Mouse (Mus musculus): ENCODE measurements around the gene Tmem150c.

The Tmem150c gene

DNA sequence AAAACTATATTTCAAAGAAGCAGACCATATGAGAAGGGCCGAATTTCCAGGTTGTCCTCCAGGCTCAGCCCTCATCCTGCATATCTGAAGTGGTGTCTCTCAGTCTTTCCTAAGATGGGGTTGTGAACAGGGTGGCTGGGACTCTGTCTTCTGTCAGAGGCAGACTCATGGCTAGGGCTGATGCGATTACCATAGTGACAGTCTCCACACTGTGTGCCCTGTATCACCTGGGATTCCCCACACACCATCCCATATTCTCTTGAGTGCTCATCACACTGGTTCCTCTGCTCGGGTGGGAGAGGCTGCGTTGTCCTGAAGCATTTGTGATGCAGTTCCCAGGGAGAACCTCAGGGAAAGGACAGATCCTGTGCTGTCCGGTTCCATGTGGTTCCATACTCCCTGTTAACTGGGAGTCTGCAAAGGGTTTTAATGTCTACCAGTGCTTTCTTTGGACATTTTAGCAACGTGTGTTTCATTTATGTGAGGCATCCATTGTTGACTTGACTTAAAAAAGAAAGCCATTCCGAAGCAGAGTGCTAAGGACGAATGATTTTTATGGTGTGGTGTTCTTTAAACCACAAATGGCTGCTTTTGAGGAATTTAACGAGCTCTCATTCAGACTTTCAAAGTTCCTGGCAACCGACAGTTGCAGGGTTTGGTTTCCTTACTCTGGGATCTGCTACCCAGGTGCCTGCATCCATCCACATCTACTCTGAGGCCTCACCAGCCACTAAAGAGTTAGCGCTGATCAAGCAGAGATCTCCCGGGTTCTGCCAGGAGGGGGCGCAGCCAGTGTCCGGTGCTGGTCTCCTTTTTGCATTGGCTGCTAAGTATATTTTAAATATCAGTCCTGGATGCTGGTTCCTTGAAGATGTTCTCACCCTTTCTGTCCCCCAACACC lies 7.2 kb upstream of the Tmem150c start:
- no peak for DNase-seq (ENCODE audit: low spot score in 2 of 2)

DNA sequence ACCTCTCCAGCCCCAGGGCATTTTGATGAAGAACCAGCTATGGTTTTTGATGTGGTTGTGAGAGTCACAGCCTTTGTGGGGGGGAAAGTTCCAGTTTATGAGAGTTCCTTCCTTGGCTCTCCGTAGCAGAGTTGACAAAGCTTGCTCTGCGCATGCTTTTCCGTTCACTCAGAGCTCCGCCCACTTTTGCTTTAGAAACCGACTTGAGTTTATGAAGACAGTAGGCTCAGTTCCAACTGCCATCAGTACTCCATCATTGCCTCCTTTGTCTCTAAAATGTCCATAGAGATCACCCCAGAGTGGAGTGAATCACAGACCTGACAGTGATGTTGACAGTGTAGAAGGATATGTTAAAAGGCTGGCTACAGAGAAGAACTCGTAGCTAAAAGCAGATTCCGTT lies 3.8 kb upstream of the Tmem150c start:
- DNase-seq (ENCODE audit: low spot score in 2 of 2), result no peak

DNA sequence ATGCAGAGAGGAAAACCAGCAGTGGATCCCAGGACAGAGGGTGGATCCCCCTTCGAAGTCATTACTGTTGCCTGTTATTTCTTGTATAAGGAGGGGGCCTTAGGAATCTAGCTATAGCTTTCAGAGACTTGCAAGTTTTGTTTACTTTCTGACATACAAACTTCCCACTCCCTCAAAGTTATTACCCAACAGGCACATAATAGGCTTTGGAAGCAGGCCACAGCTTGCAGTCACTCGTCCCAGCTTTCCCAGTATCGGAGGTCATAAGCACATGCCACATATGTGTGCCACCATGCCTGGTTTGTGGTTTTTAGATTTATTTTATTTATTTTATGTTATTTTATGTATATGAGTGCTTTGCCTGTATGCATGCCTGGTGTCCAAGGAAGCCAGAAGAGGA lies 3.2 kb upstream of the Tmem150c start:
- DNase-seq (ENCODE audit: low spot score in 2 of 2), result no peak

DNA sequence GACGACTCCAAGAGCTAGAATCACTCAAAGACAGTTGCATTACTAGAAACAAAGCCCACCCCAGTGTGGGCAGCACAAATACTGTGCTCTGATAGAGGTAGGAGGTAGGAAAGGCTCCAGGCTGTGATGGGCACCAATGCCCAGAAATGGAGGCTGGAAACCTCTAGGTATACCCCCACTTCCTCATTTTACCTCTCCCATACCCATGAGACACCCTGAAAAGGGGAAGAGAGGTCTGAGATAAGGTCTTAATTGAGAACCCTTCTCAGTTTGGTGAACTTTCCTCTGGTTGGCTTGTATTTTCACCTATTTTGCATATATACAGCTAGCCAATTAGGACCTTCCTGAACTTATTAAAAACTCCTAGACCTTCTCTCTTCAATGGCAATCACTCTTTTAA lies 2.4 kb upstream of the Tmem150c start:
- DNase-seq (ENCODE audit: low spot score in 2 of 2), result no peak

DNA sequence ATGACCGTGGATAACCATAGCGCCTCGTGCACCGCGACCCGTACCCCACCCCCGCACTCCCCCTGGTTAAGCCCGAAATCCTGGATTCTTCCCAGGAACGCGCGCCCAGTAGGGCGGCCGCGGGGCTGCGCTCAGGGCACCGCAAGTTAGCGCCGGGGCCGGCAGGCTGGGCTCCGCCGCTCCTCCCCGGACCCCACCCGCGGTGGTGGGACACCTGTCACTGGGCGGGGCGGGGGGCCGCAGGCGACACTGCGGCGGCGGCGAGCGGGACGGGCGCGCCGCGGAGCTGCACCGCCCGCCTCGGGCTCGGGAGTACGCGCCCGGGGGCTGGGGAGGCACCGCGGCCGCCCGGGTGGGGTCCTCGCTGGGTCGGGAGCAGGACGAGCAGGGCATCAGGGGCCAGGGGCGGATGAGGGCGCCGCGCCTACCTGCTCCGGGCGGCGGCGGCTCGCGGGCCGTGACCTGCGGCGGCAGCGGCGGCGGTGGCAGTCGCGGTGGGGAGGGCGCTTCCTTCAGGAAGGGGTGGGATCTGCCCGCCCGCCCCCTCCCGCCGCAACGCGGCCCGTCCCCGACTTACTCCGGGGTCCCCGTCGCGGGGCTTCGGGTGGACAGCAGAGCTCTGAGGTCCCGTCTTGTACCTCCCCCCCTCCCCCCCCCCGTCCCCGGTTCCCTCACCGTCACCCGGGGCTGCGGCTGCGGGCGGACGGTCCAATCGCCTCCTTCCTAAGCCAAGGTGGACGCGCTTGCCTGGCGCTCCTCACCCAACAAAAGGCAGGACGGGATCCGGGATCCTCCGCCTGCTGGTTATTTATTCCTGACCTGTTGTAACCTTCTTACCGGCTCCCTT lies 594 bp downstream of the Tmem150c start:
- no peak for DNase-seq (ENCODE audit: low spot score in 2 of 2)

DNA sequence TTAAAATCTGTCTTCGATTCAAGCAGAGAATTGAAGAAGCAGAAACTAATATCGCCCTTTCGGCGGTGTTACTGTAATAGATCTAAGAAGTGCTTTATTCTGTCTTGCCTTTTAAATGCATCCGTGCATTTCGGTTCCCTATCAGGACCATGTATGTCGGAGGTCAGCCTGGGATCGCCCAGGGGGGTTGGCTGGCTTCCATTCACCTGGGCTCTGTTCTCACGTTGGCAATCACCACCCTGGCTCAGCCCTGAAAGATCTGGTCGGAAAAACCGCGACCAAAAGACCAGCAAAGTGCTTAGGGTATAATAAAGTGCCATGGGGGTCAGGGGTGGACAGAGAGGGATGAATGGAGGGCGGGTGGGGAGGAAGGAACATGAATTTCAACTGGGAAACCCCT lies 1.3 kb downstream of the Tmem150c start:
- no peak for DNase-seq (ENCODE audit: low spot score in 2 of 2)

DNA sequence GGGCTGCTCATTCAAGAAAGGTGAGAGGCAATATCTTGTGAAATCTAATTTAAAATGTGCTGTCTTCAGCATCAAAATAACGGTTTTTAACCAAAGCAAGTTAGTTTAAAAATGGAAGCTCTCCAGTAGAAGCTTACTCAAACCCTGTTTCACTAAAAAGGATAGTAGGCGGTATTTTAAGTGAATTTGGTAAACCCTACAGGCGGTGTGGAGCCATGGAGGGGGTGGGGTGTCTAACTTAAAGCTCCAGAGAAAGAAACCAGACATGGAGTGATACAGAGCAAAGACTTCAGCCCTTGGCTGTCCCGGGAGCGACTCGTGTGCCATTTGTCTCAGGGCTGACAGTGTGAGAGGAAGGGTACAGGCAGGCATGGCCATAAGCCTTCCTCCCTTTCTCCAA lies 4.0 kb downstream of the Tmem150c start:
- DNase-seq (ENCODE audit: low spot score in 2 of 2), result no peak

DNA sequence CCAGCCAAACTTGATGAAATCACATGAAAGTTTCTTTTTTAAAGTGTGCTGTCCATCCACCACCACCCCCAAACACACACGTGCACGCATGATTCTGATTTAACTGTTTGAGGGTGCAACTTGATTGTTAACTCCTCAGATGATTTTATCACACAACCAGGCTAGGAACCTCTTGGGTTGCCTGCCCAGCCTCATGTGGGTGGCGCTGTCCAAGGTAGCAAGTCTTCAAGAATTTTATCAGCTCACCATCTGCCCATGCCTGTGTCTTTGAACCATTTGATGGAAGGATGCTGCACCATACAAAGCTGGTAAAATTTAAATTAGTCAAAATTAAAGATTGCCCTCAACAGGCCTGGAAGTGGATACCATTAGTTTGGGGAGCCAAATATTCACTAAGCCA lies 9.6 kb downstream of the Tmem150c start:
- no peak for DNase-seq (ENCODE audit: low spot score in 2 of 2)

DNA sequence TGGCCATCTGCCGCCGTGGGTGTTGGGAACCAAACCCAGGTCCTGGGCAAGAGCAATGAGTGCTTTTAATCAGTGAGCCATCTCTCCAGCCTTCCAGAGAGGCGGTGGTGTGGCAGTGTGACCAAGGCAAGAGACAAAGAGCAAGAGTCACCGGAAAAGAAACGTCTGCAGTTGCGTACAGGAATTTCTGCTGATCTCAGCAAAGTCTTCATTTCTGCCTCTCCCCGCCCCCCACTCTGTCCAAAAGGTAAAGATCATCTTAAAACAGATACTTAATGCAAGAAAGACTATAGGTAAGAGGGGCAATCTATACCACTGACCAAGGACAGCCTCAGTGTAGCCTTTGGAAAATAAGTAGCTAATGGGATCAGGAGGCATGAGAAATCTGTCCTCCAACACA lies 14.8 kb downstream of the Tmem150c start:
- DNase-seq (ENCODE audit: low spot score in 2 of 2), result no peak

DNA sequence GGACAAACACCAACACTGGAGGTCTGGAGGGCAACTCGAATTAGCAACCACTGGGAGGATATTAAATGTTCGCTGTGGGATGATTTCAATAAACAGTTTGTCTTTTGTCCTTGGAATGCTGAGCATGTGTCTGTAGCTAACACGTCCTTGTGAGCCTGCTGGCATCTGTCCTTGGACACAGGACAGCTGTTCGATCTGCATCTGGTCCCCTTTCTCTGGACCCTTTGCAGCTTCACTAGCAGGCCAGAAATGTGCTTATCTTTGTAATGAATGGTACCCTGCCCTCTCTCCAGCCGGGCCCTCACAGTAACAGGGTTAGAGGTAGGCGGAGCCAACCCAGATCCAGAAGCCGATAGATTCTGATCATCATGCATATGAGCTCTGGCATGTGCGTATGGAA lies 32.3 kb downstream of the Tmem150c start:
- no peak for DNase-seq (ENCODE audit: low spot score in 2 of 2)

DNA sequence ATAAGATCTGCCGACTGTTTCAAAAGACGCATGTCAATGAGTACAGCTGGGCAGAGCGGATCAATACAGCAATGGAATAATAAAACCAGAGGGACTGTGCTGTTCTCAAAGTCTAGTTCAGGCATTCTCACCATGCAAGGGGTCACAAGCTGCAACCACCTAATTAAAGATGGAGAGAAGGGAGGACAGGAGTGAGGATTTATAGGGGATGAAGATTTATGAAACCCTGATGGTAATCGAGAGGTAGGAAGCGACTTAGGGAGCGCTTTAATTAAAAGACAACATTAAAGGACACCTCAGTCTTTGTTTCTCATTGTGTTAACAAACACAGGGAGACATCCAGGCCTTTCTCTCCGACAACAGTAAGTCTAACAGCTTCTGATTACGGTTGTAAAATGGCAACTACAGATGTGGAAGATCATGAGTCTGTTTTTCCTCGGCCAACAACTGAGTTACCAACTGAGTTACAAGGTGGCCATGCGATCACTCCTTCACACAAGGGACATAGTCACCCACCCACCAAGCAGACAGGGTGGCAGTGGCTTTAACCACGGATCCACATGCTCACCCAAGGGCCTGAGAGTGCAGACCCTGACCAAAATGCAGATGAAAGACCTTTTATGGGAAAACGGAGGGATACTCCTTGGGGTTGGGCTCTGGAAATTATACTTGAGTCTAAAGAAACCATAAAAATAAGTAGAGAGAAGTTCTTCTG lies 34.0 kb downstream of the Tmem150c start:
- no peak for DNase-seq (ENCODE audit: low spot score in 2 of 2)

DNA sequence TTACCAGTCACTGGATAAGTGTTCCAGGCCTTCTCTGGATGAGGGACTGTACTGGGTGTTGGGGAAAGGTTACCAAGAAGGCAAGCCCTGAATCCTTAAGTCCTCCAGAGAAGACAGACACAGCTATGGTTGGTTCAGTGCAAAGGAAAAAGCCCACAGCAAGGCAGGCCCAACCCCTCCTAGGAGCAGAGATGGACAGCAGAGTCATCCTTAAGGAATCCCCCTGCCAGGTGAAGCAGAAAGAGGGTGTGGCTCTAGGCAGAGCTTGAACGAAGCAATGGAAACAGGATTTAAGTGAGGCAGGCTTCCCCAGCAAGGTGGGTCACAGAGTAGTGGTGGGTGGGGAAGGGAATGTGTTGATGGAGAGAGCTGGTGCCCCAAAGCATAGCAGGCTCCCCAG lies 35.1 kb downstream of the Tmem150c start:
- DNase-seq (ENCODE audit: low spot score in 2 of 2), result no peak

DNA sequence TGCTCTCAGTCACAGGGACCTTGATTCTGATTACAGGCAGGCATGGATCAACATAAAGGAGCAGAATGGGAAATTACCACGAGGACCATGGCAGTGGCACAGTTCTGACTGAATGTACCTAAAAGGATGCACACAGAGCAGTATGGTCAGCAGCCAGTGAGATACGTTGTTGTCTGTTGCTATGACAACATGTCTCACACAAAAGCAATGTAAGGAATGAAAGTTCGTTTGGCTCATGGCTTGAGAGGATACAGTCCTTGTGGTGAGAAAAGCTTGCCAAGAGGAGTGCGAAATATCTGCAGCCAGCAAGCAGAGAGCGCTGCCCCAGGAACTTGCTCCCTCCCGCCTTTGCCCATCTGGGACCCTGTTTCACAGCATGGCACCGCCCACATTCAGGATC lies 36.3 kb downstream of the Tmem150c start:
- DNase-seq (ENCODE audit: low spot score in 2 of 2), result no peak

DNA sequence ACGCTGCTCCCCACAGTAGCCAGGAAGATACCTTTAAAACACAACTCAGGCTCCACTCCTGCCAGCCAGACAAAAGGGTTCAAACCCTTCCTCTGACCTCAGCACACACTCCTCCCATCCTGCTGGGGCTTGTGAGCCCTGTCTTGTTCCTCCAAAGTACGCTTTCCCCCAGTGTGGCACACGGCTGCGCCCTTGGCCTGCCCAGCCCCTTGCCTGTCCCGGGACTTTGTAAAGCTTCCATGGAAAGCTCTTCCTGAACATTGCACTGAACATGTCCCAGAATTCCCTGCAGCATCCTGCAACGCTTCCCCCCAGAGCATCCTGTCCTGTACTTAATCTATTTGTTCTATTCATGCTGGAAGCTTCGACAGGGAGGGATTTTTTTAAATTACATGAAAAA lies 38.4 kb downstream of the Tmem150c start:
- no peak for DNase-seq (ENCODE audit: low spot score in 2 of 2)

DNA sequence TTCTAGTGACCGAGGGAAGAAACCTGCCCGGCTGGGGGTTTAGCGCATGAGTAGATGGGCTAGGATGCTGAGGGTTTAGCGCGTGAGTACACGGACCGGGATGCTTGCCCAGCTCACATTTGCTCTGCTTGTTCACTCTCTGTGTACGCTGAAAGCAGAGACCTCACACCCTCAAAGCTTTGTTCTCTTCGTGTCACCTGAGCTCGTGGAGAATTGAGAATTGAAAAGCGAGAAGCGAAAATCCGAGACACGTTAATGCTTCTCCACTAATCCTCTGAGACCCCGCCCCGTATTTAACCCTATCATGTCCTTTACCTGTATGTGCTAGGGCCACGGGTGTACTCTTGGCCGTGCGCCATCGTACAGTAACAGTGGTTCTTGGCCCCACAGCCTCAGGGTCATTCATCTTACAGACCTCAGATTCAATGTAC lies 38.9 kb downstream of the Tmem150c start:
- DNase-seq (ENCODE audit: low spot score in 2 of 2), result no peak

DNA sequence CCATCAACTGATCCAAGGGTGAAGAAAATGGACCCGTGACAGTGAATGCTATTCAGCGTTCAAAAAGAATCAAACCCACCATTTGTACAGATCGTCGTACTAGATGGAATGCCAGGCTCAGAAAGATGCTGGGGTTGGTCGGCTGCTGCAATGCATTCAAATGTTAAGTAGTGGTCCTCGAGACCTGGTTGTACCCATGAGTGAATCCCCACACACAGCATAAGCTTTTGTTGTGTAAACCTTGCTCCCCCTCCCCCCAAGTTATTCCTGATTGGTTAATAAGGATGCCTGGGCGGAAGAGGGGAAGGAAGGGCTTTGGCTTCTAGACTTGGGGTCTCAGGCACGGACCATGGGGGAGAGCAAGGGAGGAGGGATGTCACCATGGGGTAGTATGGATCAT lies 40.3 kb downstream of the Tmem150c start:
- DNase-seq (ENCODE audit: low spot score in 2 of 2), result no peak

DNA sequence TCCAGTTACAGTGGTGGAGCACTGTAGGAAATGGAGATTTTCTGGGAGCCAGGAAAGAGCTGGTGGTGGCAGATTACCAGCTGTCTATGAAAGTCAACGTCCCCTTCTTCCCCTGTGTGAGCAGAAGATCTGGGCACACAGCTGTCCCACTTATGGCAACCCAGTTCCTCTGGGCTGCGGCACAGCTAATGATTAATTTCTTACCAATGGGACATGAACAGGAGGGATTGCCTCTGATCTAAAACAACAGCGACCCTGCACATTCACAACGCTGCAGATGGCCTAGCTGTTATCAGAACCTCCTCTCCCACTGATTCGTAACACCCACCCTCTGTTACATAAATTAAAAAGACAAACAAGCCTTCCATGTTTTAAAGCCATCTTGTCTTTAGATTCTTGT lies 46.2 kb downstream of the Tmem150c start:
- DNase-seq (ENCODE audit: low spot score in 2 of 2), result no peak

DNA sequence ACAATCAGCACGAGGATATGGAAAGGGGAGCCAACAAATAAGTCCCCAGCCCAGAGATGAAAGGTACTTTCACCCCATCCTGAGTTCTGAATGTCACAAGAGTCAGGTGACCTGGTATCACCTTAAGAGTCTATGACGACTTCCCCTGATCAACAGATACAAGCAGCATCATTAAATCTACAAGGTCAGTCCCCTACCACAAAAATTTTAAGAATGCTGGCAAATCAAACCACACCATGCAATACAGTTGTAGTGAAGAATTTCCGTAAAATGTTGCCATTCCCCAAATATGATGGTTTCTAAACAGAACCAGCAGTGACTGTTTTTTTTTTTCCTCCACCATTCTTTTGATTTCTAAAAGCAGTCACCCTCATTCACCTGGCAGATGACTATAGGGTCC lies 49.0 kb downstream of the Tmem150c start:
- no peak for DNase-seq (ENCODE audit: low spot score in 2 of 2)

DNA sequence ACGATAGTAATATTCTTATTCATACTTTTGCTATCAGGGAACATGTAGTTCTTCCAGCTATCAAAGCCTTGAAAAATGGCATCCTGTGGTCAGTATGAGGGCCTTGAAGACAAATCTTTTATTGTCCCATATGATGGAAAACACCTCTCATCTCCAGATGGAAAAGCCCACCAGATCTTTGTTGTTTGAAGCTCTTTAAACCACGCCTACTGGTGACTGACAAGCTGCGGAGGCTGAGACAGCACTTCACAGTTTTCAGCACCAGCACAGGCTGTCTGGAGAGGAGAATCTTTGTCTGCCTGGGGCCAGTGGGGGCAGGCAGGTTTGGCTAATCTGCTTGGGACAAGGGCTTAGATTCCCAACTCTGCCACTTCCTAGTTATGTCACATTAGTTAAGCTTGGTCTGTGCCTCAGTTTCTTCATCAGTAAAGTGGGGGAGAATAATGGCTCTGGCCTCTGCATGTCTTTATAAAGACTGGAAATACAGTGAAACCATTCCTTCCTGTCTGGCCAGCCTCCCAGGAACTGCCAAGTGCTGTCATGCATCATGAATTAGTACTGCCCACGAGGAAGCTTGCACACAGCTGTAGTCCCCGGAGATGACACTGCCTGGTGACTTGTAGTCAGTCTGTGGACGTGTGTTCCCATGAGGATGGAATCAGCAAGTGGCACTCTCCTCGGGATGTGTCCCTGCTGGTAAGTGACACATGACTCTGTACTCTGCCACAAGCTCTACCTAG lies 49.9 kb downstream of the Tmem150c start:
- no peak for DNase-seq (ENCODE audit: low spot score in 2 of 2)

DNA sequence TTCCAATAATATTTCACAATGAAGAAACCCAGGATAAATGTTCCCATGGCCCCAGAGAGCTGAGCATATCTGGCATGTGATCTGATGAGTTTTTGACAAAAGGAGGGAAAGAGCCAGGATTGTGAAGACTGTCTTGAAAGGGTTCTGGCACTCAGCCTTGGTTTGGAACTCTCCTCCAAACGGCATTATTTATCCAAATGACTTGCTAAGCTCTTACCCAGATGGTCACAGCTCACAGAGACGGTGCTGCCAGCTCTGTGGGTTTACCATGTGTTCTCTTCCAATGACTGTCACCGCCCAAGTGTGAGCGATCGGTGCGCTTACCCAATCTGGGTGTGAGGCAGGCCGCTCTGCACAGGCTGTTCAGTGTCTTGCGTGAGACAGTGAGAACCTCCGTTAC lies 50.7 kb downstream of the Tmem150c start:
- no peak for DNase-seq (ENCODE audit: low spot score in 2 of 2)

DNA sequence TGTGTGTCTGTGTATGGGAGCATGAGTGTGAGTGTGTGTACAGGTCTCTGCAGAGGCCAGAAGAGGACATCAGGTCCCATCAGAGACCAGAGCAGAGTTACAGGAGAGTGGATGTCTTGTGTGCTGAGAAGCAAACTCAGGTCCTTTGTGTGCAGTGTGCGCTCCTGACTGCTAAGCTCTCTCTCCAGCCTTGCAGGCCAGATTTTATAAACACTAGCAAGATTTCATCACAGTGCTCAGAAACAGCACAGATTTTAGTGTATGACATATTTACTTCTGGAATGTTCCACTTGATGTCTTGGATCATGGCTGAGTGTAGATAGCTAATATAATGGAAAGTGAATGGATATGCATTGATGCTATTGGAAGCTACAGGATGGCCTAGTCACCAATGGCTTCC lies 57.2 kb downstream of the Tmem150c start:
- DNase-seq (ENCODE audit: low spot score in 2 of 2), result no peak

DNA sequence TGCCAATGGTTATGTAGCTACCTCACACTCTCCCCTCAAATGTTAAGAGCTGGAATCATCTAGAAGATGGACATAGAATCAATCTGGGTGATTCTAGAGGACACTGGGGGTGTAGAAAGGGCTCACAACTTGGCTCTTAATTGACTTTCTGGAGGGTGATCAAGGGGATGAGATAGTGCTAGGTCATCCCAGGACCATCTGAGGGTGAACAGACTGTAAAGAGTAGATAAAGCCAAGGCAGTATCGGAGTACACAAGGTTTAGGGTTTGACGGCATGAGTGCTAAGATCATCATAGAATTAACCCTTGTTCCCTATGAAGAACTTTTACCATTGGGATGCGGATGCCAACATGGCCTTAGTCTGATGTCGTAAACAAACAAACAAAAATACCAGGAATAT lies 61.6 kb downstream of the Tmem150c start:
- no peak for DNase-seq (ENCODE audit: low spot score in 2 of 2)
